Mouse (Mus musculus): ENCODE data around the gene Zfp790. TPM values are rescaled to one million over a fixed set of nuclear protein-coding genes. Genes with fewer than 3 reads are reported as not detected.

The Zfp790 gene
- 5.4 and 5.5 TPM in 2 replicates for polyA plus RNA-seq (2021; fragmentation: Nextera tagmentation)
- long read RNA-seq, experiment 1, transcript Zfp790-201 (5 exons, 3,376 nt), result major isoform, 32 of 52 reads
- long read RNA-seq, experiment 1, partial matches to known transcripts, result 0 of 52 reads
- long read RNA-seq, experiment 1, other reads (novel, unspliced or antisense), result 16 of 52 reads
- long read RNA-seq, experiment 2, partial matches to known transcripts, result 2 of 6 reads
- long read RNA-seq, experiment 2, other reads (novel, unspliced or antisense), result 2 of 6 reads

DNA sequence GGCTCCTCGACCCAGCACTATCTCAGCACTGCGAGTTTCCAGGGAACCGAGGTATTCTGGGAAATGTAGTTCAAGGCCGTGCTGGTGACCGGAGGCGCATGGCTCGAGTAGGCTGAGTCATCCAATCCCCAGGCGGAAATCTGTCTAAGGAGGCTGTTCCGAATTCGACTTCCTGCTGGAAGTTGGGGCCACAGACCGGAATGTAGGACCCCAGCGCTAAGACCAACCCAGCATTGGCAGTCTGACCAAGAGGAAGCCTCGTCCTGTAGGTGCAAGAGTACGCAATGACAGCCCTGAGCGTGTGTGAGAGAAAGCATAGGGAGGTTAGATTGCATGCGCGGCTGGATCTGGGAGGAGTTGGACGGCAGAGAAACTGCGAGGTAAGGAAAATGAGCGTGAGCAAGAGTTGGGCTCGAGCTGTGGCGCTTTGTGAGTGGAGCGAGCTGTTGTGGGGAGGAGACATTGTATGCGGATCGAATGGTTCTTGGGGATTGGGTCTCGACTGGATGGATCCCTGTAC is at the start of gene Zfp790:
Gene Zfp790 (plus strand): TSS at position 205 of the 520 bp plus-strand sequence.

DNA sequence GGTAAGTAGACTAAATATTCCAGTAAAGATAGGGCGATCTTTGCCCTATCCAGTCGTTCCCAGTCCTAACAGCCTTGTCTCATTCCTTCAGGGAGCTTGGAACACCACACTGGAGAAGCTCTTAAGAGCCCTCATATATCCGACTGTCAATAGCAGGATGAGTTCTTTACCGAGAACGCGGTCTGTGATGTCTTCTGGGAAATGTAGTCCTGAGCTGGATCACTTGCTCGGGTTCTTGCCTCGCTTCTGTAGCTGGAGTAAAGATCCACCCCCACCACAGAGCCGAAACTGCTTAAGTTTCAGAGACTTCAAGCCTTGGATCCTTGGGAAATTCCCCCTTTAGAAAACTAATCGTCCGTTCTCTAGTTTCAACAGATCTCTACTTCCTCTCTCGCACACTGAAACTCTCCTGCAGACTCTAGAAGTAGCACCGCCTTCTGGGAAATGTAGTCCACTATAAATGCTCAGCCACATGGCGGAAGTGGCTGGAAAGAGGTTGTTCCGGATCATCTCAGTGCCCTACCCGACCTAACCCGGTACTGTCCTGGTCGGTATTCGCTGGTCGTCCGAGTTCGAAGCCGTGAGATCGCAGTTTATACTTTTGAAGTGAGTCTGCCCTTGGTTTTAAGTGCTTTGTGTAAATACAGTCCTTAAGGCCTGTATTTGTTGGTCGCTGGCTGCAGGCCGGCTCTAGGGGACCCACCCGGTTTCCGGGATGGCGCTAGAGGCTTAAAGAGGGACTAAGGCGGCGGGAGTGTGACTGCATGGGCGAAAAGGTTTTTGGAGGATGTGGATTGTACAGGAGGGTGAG is 47.6 kb upstream of the Zfp790 start, which contains the start of gene Zfp84:
Gene Zfp84 (plus strand): TSS at position 463 of the 811 bp plus-strand sequence.

GRCm38 (mm10) chr7:29783871-29784551 is 31.9 kb upstream of the Zfp790 start, which contains the start of gene Zfp30:
Gene Zfp30, plus strand, starts transcription at chr7:29783998.

GRCm38 (mm10) chr7:29853219-29853842 is 37.4 kb downstream of the Zfp790 start, which contains the start of gene Zfp940:
Gene Zfp940, minus strand, starts transcription at chr7:29853669.

DNA sequence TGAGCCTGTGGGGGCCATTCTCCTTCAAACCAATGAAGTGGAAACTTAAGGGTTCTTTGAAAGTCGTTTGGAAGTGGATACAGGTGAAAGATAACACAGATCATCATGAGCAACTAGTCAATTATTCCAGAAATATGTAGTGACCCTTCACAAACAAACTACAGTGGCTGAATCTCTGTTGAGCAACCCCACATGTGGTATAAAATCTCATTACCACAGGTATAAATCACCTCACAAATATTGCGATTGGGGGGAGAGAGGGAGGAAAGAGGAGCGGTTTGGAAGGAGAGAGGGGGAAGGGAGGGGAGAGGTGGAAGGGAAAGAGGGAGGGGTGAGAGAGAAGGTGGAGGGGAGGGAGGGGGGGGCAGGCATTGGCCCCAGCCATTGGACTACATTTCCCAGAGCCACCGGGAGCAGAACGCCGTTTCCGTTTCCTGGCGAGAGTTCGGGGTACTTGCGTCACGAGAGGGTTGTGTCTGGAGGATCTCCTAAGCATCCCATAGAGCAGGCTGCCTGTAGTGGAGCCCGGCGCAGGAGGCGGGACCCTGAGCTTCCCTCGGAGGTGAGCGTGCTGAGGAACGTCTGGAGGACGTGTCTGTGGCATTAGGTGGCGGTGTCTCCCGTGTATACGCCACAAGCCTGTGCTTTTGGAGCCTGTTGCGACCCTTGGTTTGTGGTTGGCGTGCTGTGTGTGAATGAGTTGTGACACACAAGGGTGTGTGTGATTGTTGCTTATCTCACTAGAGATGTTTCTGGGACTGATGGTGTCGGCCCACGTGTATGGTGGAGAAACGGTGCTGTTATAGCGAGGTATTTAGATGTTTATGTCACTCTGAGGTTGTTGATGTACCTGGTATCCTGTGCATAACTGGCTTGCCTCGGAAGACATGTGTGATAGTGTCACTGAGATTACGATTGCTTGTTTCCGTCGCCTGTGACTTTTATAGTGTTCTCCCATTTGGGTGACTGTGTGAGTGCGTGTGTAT is 43.9 kb downstream of the Zfp790 start, which contains the start of gene Zfp420:
Gene Zfp420 (plus strand): TSS at position 448 of the 986 bp plus-strand sequence.

Other genes starting within 250 kb of the Zfp790 start
- gene Catsperg2, start 89.1 kb upstream of the Zfp790 start, polyA plus RNA-seq (2021; fragmentation: Nextera tagmentation), result not detected in 2 replicates
- gene Zfp84, start 47.6 kb upstream of the Zfp790 start, polyA plus RNA-seq (2021; fragmentation: Nextera tagmentation), result 4.5 and 5.1 TPM in 2 replicates
- gene Zfp30, start 32.1 kb upstream of the Zfp790 start, polyA plus RNA-seq (2021; fragmentation: Nextera tagmentation), result 7.4 and 9.3 TPM in 2 replicates
- 5.5 TPM in 2 replicates for gene Zfp940, start 37.6 kb downstream of the Zfp790 start, polyA plus RNA-seq (2021; fragmentation: Nextera tagmentation)
- 5.6 and 7.6 TPM in 2 replicates for gene Zfp420, start 43.9 kb downstream of the Zfp790 start, polyA plus RNA-seq (2021; fragmentation: Nextera tagmentation)
- gene Zfp27, start 90.5 kb downstream of the Zfp790 start, polyA plus RNA-seq (2021; fragmentation: Nextera tagmentation), result 6.9 and 9.4 TPM in 2 replicates
- 1.4 and 1.8 TPM in 2 replicates for gene Zfp383, start 92.1 kb downstream of the Zfp790 start, polyA plus RNA-seq (2021; fragmentation: Nextera tagmentation)
- gene Zfp74, start 138.0 kb downstream of the Zfp790 start, polyA plus RNA-seq (2021; fragmentation: Nextera tagmentation), result 7.3 and 10.7 TPM in 2 replicates
- 0.28 and 0.87 TPM in 2 replicates for gene Zfp568, start 167.8 kb downstream of the Zfp790 start, polyA plus RNA-seq (2021; fragmentation: Nextera tagmentation)
- gene Zfp14, start 235.3 kb downstream of the Zfp790 start, polyA plus RNA-seq (2021; fragmentation: Nextera tagmentation), result 4.4 and 5.3 TPM in 2 replicates

Data from left cerebral cortex, adult 6 months (tissue).